Mouse (Mus musculus) forebrain, embryonic 11.5 days (tissue): ENCODE measurements around the gene Npas3. TPM values are rescaled to one million over a fixed set of nuclear protein-coding genes. Genes with fewer than 3 reads are reported as not detected.

ENCODE experiments used
- ATAC-seq: fragments of 200-750 bp; cut with Nextera tagmentation; replicated peaks from 2 replicates; pipeline ENCODE4 v1.8.0; 2017; ENCODE audit warnings: moderate TSS enrichment; ENCODE audit not compliant: low FRiP score
- DNase-seq: peaks from one replicate; pipeline ENCODE4 v3.0.0-alpha.2; 2017; ENCODE audit warnings: low spot score
- H3K27ac ChIP-seq: fragments of 300-500 bp; sonication (generic); 2 replicates; pipeline ENCODE4 v1.5.1; 2014; ENCODE audit warnings: low read depth, low read length
- H3K27me3 ChIP-seq: fragments of 300-500 bp; sonication (generic); 2 replicates; pipeline ENCODE4 v1.6.1; 2014; ENCODE audit warnings: mild to moderate bottlenecking, low read length, mixed read lengths; ENCODE audit not compliant: control insufficient read depth, insufficient read depth
- H3K36me3 ChIP-seq: fragments of 300-500 bp; sonication (generic); 2 replicates; pipeline ENCODE4 v1.6.1; 2014; ENCODE audit warnings: mild to moderate bottlenecking, low read length, moderate library complexity, mixed read lengths; ENCODE audit not compliant: control insufficient read depth, insufficient read depth
- H3K4me1 ChIP-seq: fragments of 300-500 bp; sonication (generic); replicated peaks from 2 replicates; pipeline ENCODE4 v1.6.1; 2014; ENCODE audit warnings: low read length, mixed read lengths; ENCODE audit not compliant: control insufficient read depth, insufficient read depth
- H3K4me2 ChIP-seq: fragments of 300-500 bp; sonication (generic); 2 replicates; pipeline ENCODE4 v1.6.1; 2014; ENCODE audit warnings: low read depth, mild to moderate bottlenecking, low read length, moderate library complexity, mixed read lengths; ENCODE audit not compliant: severe bottlenecking
- H3K4me3 ChIP-seq: fragments of 300-500 bp; sonication (generic); 2 replicates; pipeline ENCODE4 v1.5.1; 2014; ENCODE audit warnings: low read depth, low read length
- H3K9ac ChIP-seq: fragments of 300-500 bp; sonication (generic); 2 replicates; pipeline ENCODE4 v1.6.1; 2014; ENCODE audit warnings: low read length
- H3K9me3 ChIP-seq: fragments of 300-500 bp; sonication (generic); 2 replicates; pipeline ENCODE4 v1.6.1; 2016; ENCODE audit warnings: low read length, mixed read lengths; ENCODE audit not compliant: control insufficient read depth
- WGBS: fragments of 180-500 bp; shearing (Covaris S2); extraction: QIAGEN DNeasy Blood & Tissue Kit; methylation state at CpG from one replicate; pipeline ENCODE4 v1.1.7; 2014; 5-methylcytosine and 5-hydroxymethylcytosine counted together
- polyA plus RNA-seq: library from polyadenylated mRNA; unstranded; fragments of >200 nt; fragmentation: Nextera tagmentation; extraction: Ambion mirVana; gene quantifications from 2 replicates; pipeline ENCODE4 v1.2.1, GENCODE M21; 2014

The Npas3 gene
- 20.8 and 22.5 TPM in 2 replicates for polyA plus RNA-seq

DNA sequence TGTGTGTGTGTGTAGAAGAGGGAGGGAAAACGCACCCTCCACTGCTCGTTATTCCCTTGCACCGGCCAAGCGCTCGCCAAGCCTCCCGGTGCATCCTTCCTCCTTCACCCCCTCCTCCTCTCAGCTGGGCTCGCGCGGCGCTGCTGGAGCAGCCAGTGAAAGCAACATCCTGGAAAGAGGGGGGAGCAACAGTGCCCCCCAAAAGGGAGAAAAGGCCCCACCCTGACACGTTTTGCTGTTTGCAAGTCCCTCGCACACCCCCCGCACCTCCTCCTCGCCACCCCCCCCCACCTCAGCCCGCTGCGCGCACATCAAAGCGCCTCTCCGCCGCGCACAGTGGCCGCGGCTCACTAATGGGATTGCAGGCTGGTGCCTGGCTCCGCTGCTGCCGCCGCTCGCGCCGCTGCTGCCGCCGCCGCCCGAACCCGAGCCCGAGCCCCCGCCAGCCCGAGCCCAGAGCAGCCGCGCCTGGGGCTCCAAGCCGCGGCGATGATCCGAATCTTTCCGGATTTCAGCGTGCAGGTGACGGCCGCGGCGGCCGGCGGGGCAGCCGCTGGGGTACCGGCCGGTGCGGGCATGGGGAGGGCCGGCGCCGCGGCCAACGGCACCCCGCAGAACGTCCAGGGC lies at the start of gene Npas3:
Gene Npas3, plus strand, starts transcription at position 577 of the 627 bp plus-strand sequence.
- Histone ChIP-seq H3K4me2 (peak within 1 kb of the TSS; percentile 52), H3K9ac (peak within 1 kb of the TSS; percentile 89), H3K9me3 (no peaks in the 10 kb centered on the region), H3K4me3 (peak within 1 kb of the TSS; percentile 85), H3K27me3 (no peaks in the 10 kb centered on the region), H3K27ac (peak within 1 kb of the TSS; percentile 95), H3K36me3 (no peaks in the 10 kb centered on the region), H3K4me1 (peaks cover 14% of the 10 kb centered on the region)
- peak; percentile 94 for DNase-seq
- ATAC-seq = peak; percentile 84
- WGBS = under 1% methylated on average over 58 of the region's 62 CpGs

DNA sequence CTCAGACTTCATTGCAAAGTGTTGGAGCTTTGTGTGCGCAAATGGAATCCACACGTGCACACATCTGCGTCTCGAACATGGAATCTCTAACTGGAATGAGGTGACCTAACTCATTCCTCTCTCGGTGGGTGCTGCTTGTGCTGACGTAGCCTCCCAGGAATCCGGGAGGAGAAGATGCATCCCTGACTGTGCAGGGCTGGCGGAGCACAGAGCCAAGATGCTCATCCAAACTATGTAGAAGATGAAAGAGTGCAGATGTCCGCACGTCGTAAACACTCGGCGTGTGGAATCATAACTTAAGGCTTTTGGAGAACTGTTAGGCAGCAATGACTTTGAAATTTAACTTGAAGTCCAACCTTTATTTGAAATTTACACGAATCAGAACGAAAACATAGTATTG lies 31.3 kb upstream of the Npas3 start:
- Histone ChIP-seq H3K27me3 (no peaks in the 10 kb centered on the region), H3K9ac (no peak overlapping the region), H3K4me3 (no peak overlapping the region), H3K9me3 (no peaks in the 10 kb centered on the region), H3K4me2 (no peak overlapping the region), H3K4me1 (no peaks in the 10 kb centered on the region), H3K36me3 (no peaks in the 10 kb centered on the region), H3K27ac (no peak overlapping the region)
- ATAC-seq = no peak
- 94% methylated on average over 15 of the region's 15 CpGs for WGBS
- no peak for DNase-seq

DNA sequence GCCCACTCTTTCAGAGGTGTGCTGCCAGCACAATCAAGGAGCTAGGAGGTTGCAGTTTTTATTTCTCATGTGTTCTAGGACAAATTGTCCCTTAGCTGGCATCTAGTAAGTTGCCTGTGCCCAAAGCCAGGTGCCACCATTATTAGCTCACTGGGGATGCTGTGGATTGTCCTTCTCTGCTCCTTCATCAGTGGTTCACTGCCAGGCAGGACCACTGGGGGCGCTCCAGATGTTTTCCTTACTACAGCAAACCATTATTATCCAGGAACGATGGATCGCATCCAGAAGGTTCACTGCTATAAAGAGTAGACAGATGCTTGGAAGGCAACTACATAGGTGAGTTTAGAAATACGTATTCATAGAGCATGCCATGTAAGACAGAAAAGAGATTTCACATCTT lies 25.7 kb upstream of the Npas3 start:
- no peak overlapping the region for H3K9ac ChIP-seq
- no peak overlapping the region for H3K4me3 ChIP-seq
- WGBS = 70% methylated on average over 4 of the region's 4 CpGs
- no peaks in the 10 kb centered on the region for H3K4me1 ChIP-seq
- no peaks in the 10 kb centered on the region for H3K27me3 ChIP-seq
- no peaks in the 10 kb centered on the region for H3K36me3 ChIP-seq
- H3K9me3 ChIP-seq = no peaks in the 10 kb centered on the region
- DNase-seq = no peak
- no peak overlapping the region for H3K27ac ChIP-seq
- H3K4me2 ChIP-seq = no peak overlapping the region
- ATAC-seq = no peak

DNA sequence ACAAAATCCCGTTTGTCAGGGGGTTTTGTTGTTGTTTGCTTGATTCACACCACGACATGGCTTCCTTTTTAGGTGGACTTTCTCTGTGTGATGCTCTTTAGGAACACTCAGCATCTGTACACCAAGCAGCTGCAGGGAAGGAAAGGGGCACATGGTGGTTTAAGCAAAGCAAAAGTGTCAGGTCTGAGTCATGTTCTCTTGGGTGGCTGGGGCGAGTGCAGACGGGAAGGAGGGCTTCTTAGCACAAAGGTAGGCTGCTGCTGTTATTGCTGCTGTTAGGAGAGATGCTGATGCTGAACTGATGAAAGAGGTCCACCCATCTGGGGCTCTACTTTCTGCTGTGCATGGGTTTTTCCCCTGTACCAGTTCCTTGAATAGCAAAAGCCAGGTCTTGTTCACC lies 21.1 kb upstream of the Npas3 start:
- H3K4me2 ChIP-seq = no peak overlapping the region
- no peak overlapping the region for H3K9ac ChIP-seq
- no peaks in the 10 kb centered on the region for H3K9me3 ChIP-seq
- H3K4me3 ChIP-seq = no peak overlapping the region
- H3K36me3 ChIP-seq = no peaks in the 10 kb centered on the region
- WGBS = 62% methylated on average over 4 of the region's 4 CpGs
- no peak for DNase-seq
- H3K27ac ChIP-seq = no peak overlapping the region
- no peaks in the 10 kb centered on the region for H3K4me1 ChIP-seq
- no peak for ATAC-seq
- no peaks in the 10 kb centered on the region for H3K27me3 ChIP-seq

DNA sequence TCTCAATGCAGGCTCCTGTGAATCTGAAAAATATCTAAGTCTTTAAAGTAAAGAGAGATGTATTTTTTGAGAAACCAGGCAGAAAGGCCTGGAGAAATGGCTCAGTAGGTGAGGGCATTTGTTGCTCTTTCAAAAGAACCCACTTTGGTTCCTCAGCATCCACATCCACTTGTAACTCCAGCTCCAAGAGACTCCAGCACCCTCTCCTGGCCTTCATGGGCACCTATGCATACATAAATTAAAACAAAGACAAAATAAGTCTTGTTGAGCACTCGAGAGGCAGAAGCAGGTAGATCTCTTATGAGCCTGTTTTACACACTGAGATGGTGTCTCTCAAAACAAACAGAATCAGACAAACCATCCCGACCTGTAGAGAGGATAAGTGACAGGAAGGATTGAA lies 19.1 kb upstream of the Npas3 start:
- Histone ChIP-seq H3K36me3 (no peaks in the 10 kb centered on the region), H3K9me3 (no peaks in the 10 kb centered on the region), H3K4me3 (no peak overlapping the region), H3K4me2 (no peak overlapping the region), H3K27me3 (no peaks in the 10 kb centered on the region), H3K9ac (no peak overlapping the region), H3K27ac (no peak overlapping the region), H3K4me1 (no peaks in the 10 kb centered on the region)
- WGBS = 78% methylated on average over 2 of the region's 2 CpGs
- ATAC-seq = no peak
- DNase-seq = no peak

DNA sequence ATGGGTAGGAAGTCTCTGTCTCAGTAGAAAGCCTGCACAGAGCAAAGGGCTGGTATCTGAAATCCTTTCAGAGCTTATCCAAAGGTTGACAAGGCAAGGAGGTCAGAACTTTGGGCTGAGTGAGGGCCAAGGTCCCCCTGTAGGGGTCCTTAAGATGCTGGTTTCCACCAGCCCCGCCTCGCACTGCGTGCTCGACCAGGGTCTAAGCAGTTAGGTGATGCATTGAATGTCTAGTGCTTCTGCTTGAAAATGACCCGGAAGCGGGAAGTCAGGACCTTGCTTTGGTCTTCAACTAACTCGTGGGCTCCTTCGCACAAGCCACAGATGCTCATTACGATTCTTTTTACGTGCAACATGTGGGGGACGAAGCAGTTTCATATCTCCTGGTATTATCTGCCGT lies 2.3 kb upstream of the Npas3 start:
- no peaks in the 10 kb centered on the region for H3K36me3 ChIP-seq
- ATAC-seq = no peak
- peak overlapping the region; percentile 65 for H3K4me3 ChIP-seq
- peak overlapping the region; percentile 89 for H3K9ac ChIP-seq
- 3% methylated on average over 12 of the region's 12 CpGs for WGBS
- H3K4me1 ChIP-seq = peaks cover 8% of the 10 kb centered on the region
- no peaks in the 10 kb centered on the region for H3K9me3 ChIP-seq
- H3K27ac ChIP-seq = no peak overlapping the region
- no peaks in the 10 kb centered on the region for H3K27me3 ChIP-seq
- peak overlapping the region; percentile 52 for H3K4me2 ChIP-seq
- DNase-seq = no peak

GRCm38 (mm10) chr12:53246581-53247490 lies 1.6 kb upstream of the Npas3 start:
- ATAC-seq = peak; percentile 46
- peak overlapping the region; percentile 65 for H3K4me3 ChIP-seq
- no peaks in the 10 kb centered on the region for H3K9me3 ChIP-seq
- H3K9ac ChIP-seq = peak overlapping the region; percentile 89
- WGBS = under 1% methylated on average over 28 of the region's 28 CpGs
- H3K27ac ChIP-seq = peak overlapping the region; percentile 95
- peaks cover 13% of the 10 kb centered on the region for H3K4me1 ChIP-seq
- peak overlapping the region; percentile 52 for H3K4me2 ChIP-seq
- no peaks in the 10 kb centered on the region for H3K36me3 ChIP-seq
- no peaks in the 10 kb centered on the region for H3K27me3 ChIP-seq
- DNase-seq = peak; percentile 80

DNA sequence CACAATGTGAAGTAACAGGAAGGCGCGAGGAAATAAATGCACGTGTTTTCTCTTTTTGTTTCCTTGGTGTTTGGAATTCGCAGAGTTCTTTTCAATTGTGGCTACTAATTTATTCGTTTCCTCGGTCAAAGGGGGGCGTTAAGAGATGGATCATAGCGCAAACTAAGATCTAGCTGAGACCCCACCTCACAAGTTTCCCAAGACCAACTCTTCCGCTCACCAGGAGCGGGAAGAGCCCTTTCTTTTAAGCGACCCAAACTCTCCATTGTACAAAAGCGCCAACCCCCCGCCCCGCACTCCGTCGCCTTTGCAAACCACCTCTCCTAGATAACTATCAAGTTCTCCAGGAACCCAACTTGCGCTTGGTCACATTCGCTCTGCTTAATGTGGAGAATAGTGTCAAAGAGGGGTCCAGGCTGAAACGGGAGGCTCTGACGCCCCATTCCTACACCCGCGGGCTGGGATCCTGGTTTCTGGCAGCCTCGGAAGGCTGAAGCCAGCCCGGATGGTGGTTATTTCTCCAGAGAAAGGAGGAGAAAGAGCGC lies 914 bp upstream of the Npas3 start:
- ATAC-seq (peak; percentile 22; the same call in 1 of the 2 replicates), DNase-seq (peak; percentile 80)
- H3K4me1 ChIP-seq = peaks cover 14% of the 10 kb centered on the region
- no peaks in the 10 kb centered on the region for H3K9me3 ChIP-seq
- H3K4me2 ChIP-seq = peak overlapping the region; percentile 52
- peak overlapping the region; percentile 95 for H3K27ac ChIP-seq
- WGBS = under 1% methylated on average over 25 of the region's 25 CpGs
- peak overlapping the region; percentile 89 for H3K9ac ChIP-seq
- H3K27me3 ChIP-seq = no peaks in the 10 kb centered on the region
- H3K4me3 ChIP-seq = peak overlapping the region; percentile 65
- no peaks in the 10 kb centered on the region for H3K36me3 ChIP-seq
